Mouse (Mus musculus): Measurements from ENCODE around the gene Tmem132d.

Gene Tmem132d

GRCm38 (mm10) chr5:128204685-128205320 lies 228.1 kb downstream of the Tmem132d start:
- no peak for DNase-seq

- no peak for DNase-seq
Observed at GRCm38 (mm10) chr5:128203879-128204581, 228.8 kb downstream of the Tmem132d start.

GRCm38 (mm10) chr5:128194106-128194505 lies 238.8 kb downstream of the Tmem132d start:
- DNase-seq: no peak

DNA sequence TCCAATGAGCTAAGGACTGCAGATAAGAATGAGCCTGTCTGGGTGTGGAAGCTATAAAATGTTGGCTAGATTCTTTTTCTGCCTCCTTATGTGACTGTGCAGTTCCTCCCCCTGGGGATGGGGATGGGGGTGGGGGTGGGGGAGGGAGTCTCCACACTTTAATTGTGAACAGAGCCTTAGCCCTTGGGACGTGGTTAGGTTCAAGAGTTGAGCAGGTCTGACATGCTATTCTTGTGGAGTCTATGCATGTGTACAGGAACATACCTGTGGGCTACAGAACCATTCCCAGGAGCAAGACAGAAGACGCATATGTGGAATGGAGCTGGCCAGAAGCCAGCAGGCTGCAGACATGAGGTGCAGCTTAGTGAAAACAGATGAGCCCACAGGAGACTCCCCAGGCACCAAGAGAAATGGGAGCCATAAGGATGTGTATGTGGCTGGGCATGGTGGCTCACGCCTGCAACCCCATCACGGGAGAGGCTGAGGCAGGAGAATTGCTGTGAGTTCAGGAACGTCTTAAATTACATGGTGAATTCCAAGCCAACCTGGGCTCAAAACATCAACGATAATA lies 240.3 kb downstream of the Tmem132d start:
- no peak for DNase-seq

DNA sequence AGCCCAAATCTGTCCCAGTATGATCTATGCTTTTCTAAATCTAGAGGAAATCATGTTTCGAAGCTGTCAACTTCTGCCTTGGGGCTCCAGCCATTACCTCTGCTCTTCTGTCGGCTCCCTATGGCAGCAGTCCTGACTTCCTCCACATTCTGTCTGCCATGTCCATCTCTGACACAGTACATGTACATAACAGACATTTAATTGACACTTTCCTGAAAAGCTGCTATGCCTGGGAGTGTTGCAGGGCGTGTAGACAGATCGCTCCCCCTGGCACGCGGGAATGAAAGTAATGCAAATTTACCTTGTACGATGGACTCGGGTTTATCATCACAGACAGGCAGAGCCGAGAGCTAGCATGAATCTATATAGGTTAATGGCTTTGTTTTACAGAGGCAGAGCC lies 241.2 kb downstream of the Tmem132d start:
- no peak for DNase-seq

DNA sequence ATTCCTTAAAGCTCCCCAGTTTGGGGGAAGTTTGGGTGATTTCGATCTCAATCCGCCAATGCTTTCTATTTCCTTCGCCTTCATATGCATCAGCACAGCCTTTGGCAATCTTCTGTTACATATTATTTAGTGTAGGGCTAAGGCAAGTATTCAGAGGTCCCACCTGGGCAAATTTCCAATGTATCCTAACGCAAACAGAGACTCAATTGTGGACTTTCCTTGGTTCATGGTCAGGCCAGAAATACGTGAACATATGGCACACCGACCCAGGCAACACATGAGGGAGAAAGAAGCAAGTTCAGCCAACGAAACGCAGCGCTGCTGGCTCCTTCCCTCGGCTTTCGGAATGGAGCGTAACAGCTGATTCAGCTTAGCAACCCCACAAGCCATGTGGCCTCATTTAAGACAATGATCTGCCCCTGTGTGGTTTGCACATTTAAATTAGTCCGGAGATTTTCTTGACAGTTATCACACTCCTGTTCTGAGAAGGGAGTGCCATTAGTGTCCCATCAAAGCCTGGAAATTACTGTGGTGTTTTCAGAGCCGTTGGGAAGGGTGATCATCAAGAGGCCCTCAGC lies 242.5 kb downstream of the Tmem132d start:
- DNase-seq: no peak

DNA sequence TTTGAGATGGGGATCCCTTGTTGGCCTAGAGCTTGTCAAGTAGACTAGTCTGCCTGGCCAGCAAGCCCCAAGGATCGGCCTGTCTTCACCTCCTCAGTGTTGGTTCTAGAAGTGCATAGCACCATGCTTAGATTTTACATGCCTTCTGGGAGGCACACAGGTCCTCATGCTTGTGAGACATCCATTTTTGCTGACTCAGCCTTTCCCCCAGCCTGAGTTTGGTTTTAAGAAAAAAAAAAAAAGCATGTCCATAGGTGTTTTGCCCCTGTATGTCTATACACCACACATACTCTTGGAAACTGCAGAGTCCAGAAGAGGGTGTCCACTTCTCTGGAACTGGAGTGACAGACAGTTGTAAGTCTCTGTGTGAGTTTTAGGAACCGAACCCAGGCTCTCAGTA lies 256.6 kb downstream of the Tmem132d start:
- DNase-seq: no peak

GRCm38 (mm10) chr5:128158901-128159675 lies 273.8 kb downstream of the Tmem132d start:
- no peak for DNase-seq

DNA sequence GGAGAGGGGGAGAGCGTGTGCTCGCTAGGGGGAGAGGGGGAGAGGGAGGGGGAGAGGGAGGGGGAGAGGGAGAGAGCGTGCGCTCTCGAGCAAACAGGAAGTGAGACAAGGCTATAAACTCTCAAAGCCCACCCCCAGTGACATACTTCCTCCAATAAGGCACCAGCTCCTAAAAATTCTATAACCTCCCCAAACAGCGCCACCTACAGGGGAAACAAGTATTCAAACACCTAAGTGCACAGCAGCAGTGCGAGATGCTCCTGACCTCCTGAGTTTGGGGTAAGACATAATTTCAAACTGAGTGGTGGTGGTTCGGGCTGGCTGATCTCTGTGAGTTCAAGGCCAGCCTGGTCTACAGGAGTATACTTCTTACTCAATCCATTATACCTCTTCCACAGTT lies 281.4 kb downstream of the Tmem132d start:
- DNase-seq: no peak

DNA sequence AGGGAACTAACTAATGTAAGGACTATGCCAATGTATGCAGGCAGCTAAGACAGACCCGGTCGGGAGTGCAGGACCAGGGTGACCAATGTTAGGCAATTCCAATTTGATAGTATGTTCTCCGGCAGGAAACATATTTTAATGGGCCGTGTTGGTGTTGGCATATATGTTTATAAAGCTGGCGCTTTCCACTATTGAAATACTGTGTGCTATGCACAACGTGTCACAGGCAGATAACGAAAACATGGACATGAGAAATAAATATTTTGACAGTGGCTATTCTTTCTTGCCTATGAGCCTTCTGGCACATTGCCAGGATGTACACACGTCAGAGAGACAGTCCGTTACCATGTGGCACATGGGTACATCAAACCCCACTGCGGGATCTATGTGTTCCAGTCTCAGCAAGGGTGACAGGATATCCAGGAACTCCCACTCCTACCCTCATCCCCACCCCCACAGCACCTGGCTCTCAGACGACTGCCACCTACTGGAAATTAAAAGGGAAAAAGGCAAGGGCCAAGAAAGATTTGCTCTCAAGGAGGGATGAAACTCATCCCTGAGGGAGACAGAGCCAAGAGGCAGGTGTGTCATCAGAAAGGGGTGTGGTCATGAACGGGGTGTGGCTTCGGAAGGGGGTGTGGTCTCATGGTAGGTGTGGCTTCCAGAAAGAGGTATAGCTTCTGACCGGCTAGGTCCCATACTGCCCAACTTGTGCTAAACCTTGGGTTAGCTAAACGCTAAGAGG lies 285.8 kb downstream of the Tmem132d start:
- no peak for DNase-seq

DNA sequence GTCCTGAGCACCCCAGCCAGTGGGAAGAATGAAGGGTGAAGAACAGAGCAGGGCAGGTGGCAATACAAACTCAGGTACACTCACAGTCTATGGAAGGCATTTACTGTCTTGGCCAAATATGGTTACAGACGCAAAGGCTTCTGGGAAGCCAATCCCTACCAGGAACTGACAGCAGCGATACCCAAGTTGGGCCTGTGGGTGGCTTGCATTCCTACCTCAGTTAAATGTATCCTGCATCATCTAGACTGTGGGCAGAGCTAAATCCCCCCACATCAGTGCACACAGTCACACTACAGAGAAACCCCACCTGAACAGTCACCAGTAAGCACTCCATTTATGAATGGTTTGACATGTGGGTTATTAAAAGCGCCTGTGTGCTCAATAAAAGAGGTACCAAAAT lies 288.1 kb downstream of the Tmem132d start:
- no peak for DNase-seq

- DNase-seq: no peak
Observed at GRCm38 (mm10) chr5:128136818-128137217, 296.1 kb downstream of the Tmem132d start.

DNA sequence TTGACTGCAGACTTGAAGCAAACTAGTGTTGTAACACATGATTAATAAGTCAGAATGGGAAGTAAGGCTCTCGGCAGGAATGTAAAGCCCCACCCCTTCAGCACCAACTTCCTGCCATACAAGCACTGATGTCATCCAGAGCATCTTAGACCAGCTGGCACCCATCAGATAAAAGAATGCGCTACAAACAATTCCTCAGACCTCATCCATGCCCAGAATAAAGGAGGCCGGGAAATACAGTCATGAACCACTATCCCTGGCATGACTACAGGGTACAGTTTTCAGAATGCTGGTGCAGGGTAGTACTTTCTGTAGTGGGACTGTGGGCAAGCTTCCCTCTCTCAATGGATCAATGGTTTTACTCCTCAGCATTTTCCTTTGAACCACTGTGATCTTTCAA lies 310.2 kb downstream of the Tmem132d start:
- DNase-seq: no peak

- no peak for DNase-seq
Observed at GRCm38 (mm10) chr5:128119171-128119570, 313.7 kb downstream of the Tmem132d start.

GRCm38 (mm10) chr5:128113107-128113506 lies 319.8 kb downstream of the Tmem132d start:
- no peak for DNase-seq

DNA sequence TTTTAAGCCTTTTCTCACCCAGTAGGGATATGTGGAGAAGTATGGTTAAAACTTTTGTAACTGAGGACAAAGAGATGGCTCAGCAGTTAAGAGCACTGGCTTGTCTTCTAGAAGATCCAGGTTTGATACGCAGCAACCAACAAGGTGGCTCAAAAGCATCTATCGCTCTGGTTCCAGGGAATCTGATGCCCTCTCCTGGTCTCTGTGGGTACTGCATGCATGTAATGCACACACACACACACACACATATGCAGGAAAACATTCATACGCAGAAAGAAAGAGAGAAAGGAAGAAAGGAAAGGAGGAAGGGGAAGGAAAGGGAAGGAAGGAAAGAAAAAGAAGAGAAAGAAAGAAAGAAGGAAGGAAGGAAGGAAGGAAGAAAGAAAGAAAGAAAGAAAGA lies 320.4 kb downstream of the Tmem132d start:
- no peak for DNase-seq

DNA sequence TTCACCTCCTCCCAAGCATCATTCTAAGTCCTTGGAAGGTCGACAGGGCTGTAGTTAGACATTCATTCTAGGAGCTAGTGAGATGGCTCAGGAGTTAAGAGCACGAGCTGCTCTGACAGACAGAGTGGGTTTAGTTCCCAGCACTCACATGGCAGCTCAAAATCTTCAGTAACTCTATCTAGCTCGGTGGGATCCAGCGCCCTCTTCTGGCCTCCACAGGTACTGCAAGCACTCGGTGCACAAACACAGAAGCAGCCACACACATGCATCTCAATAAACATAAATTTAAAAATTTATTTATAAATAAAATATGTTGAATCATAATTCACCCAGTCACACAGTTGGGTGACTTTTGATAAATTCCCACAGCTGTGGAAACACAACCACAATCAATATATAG lies 321.2 kb downstream of the Tmem132d start:
- no peak for DNase-seq

GRCm38 (mm10) chr5:128102556-128102955 lies 330.3 kb downstream of the Tmem132d start:
- DNase-seq: no peak

DNA sequence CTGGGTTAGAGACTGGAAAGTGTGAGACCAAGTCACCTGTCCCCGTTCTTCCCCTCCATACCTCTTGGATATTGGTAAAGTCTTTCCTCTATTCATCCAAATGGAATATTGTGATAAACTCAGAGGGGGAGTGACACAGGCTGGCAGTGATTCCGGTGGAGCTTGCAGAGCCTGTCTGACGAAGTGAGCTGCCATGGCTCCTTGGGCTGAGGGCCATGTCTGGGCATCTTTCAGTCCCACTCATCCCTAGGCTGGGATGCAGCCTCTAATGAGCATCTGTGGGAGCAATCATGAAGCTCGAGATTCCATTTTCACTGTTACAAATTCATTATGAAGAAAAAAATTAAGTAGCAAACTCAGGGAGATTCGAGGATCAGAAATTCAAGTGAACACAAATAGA lies 332.5 kb downstream of the Tmem132d start:
- no peak for DNase-seq

GRCm38 (mm10) chr5:128099439-128099838 lies 333.4 kb downstream of the Tmem132d start:
- DNase-seq: no peak

DNA sequence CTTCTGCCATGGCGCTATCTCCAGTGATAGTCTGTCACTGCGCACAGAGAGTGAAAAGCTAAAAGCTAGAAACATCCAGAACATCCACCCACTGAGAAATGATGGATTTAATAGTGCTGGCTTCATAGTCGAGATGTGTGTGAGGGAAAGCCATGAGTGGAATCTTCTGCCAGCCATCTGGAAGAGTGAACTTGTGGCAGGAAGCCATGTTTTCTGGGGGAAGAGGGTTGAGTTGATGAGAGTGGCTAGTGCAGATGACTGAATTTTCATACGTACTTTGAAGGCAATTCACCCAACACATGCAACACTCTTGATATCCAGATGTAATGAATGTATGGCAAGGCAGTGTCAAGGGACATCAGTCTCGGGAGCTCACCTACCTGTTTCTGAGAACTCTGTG lies 342.3 kb downstream of the Tmem132d start:
- no peak for DNase-seq

- no peak for DNase-seq
Observed at GRCm38 (mm10) chr5:128075456-128075855, 357.4 kb downstream of the Tmem132d start.

DNA sequence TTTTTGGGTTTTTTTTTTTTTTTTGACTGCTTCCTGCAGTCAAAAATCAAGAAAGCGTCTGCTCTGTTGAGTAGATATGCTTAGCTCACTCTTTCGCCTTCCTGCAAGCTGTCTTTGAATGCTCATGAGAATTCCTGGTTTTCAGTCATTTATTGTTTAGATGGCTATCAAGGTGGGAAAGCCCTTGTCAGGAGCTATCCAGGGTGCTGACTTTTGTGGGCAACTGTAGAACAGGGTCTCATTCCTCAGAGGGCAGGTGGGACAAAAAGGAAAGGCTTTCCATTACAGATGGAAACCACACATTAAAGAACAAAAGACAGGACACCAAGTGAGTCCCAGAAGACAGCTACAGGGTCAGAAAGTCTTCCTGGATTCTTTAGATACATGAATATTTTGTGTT lies 360.3 kb downstream of the Tmem132d start:
- DNase-seq: no peak

All from cerebellum, adult 9-10 months (tissue).